Mouse (Mus musculus): ENCODE measurements around the gene Hist3h2a. TPM values are rescaled to one million over a fixed set of nuclear protein-coding genes. Genes with fewer than 3 reads are reported as not detected.

Hist3h2a gene
- total RNA-seq, 2 experiments from 2014 or later, result 10.5 to 11.3 TPM

DNA sequence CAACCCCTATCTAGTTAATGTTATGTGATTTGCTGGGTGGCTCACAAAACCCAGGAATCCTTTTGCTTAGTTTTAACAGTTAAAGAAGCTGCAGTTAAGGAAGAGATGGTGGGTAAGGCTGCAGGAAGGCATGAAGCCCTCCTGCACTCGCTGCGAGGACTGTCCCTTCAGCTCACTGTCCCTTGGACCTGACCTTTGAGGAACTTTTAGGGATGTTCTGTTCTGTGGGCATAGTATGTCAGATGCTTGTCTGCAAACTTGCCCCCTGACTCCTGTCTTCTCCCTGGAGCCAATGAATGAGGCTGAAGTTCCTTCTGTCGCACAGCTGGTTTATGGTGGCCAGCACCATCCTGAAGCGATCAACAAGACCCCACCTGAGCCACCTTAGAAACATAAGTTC, 34.7 kb downstream of the Hist3h2a start:
- DNase-seq, result no peak
- Histone ChIP-seq H3K27ac (no peak overlapping the region), H3K4me3 (no peak overlapping the region)
- no peak for TF ChIP-seq CTCF (IDR thresholded peaks at IDR 0.05)
- intact Hi-C loops (cut with DNase I), result no loop called here

- no peak for DNase-seq
- Histone ChIP-seq H3K4me3 (no peak overlapping the region), H3K27ac (no peak overlapping the region)
- intact Hi-C loops (cut with DNase I), result no loop called here
- TF ChIP-seq CTCF (IDR thresholded peaks at IDR 0.05), result no peak
Observed at GRCm38 (mm10) chr11:58990141-58990540, 35.7 kb downstream of the Hist3h2a start.

GRCm38 (mm10) chr11:58990794-58991193, 36.3 kb downstream of the Hist3h2a start:
- no peak for DNase-seq
- intact Hi-C loops (cut with DNase I), result no loop called here
- no peak overlapping the region for H3K27ac ChIP-seq

DNA sequence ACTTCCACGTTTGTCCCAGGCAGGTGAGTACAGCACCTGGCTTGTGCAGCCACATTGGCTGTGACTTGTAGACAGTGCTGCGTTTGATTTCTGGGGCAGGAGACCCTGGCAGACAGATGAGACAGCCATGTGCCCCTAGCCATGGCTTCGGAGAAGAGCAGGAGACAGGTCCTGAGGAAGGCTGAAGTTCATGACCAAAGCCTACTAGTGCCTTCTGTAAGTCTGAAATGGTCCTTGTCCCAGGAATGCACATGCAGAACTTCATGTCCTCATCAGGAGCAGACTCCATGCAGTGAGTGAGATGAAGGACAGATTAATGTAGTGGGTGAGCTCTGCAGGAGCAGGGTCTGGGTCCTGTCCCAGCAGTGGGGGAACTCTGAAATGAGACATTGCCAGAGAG, 37.4 kb downstream of the Hist3h2a start:
- DNase-seq, result no peak
- Histone ChIP-seq H3K27ac (no peak overlapping the region), H3K4me3 (no peak overlapping the region)
- intact Hi-C loops (cut with DNase I), result no loop called here
- TF ChIP-seq CTCF (IDR thresholded peaks at IDR 0.05), result no peak

More at GRCm38 (mm10) chr11:58990794-58991193, 36.3 kb downstream of the Hist3h2a start:
- no peak overlapping the region for H3K4me3 ChIP-seq
- no peak for TF ChIP-seq CTCF (IDR thresholded peaks at IDR 0.05)

GRCm38 (mm10) chr11:58993091-58993670, 38.7 kb downstream of the Hist3h2a start:
- intact Hi-C loops (cut with DNase I), result no loop called here
- DNase-seq, result no peak
- Histone ChIP-seq H3K4me3 (no peak overlapping the region), H3K27ac (no peak overlapping the region)
- TF ChIP-seq CTCF (IDR thresholded peaks at IDR 0.05), result no peak

- no peak for DNase-seq
- H3K27ac ChIP-seq, result no peak overlapping the region; the same call in 1 of the 2 replicates
Observed at GRCm38 (mm10) chr11:58994337-58994826, 39.9 kb downstream of the Hist3h2a start.

DNA sequence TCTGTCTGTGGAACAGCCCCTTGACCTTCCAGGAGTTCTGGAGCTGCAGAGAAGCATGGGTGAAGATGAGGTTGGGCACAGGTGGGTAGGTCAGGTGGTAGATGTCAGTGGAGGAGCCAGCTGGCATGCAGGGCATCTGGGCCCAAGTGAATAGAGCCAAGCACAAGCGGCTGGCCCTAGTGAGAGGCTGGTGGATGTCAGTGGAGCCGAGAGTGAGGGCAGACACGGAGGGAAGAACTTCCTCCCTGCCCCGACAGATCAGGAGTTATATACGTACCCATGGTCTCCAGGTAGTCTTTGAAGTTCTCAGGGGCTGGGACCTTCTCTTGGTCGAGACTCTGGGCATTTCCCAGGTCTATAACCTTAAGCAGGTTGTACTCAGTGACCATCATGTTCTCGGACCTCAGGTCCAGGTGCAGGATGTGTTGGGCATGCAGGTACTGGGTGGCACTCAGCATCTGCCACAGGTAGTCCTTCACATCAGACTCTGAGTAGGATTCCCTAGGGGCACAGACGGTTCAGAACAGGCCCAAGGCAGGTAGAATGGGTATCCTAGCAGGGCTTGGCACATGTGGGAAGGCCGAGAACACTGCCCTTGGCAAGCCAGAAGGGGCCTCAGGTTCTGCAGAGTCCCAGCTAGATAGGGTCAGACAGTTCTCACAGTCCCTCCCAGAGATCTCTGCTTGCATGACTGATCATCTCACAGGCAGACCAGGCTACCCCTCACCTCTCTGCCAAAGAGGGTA, 40.7 kb downstream of the Hist3h2a start:
- no peak for DNase-seq
- TF ChIP-seq CTCF (IDR thresholded peaks at IDR 0.05), result no peak
- intact Hi-C loops (cut with DNase I), result no loop called here
- H3K4me3 ChIP-seq, result no peak overlapping the region
- H3K27ac ChIP-seq, result no peak overlapping the region

More at GRCm38 (mm10) chr11:58994337-58994826, 39.9 kb downstream of the Hist3h2a start:
- intact Hi-C loops (cut with DNase I), result no loop called here
- TF ChIP-seq CTCF (IDR thresholded peaks at IDR 0.05), result 0 out of 2 replicates have a peak, but pooled peaks have one; percentile 10
- H3K4me3 ChIP-seq, result peak overlapping the region; percentile 53

- no peak for TF ChIP-seq CTCF (IDR thresholded peaks at IDR 0.05)
- no peak overlapping the region for H3K27ac ChIP-seq
- intact Hi-C loops (cut with DNase I), result no loop called here
- H3K4me3 ChIP-seq, result no peak overlapping the region
- no peak for DNase-seq
Observed at GRCm38 (mm10) chr11:58995807-58996370, 41.4 kb downstream of the Hist3h2a start.

DNA sequence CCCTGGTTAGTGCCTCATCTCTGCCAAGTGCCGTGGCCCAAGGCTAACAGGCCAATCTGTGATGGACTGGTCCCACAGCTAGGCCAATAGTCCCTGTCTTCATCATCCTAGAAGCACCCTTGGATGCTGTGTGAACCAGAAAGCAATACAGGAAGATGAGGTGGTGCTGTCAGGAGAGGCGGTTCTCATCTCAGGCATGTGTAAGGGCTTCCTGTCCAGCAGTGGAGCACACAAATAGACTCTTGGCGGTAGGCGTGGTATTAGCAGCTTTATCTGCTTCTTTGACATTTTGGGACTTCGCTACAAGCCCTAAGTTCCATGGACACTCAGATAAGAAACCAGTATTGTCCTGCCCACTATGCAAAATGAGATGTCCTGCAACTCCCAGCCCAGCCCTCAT, 43.1 kb downstream of the Hist3h2a start:
- intact Hi-C loops (cut with DNase I), result no loop called here
- DNase-seq, result no peak
- H3K4me3 ChIP-seq, result no peak overlapping the region
- no peak overlapping the region for H3K27ac ChIP-seq
- TF ChIP-seq CTCF (IDR thresholded peaks at IDR 0.05), result no peak

- peak overlapping the region; percentile 35 for H3K27ac ChIP-seq
- DNase-seq, result no peak
- intact Hi-C loops (cut with DNase I), result no loop called here
- no peak for TF ChIP-seq CTCF (IDR thresholded peaks at IDR 0.05)
- H3K4me3 ChIP-seq, result no peak overlapping the region
Observed at GRCm38 (mm10) chr11:58999158-58999557, 44.7 kb downstream of the Hist3h2a start.

- H3K27ac ChIP-seq, result no peak overlapping the region
- intact Hi-C loops (cut with DNase I), result no loop called here
- H3K4me3 ChIP-seq, result no peak overlapping the region
- no peak for TF ChIP-seq CTCF (IDR thresholded peaks at IDR 0.05)
- no peak for DNase-seq
Observed at GRCm38 (mm10) chr11:58999830-59000229, 45.3 kb downstream of the Hist3h2a start.

DNA sequence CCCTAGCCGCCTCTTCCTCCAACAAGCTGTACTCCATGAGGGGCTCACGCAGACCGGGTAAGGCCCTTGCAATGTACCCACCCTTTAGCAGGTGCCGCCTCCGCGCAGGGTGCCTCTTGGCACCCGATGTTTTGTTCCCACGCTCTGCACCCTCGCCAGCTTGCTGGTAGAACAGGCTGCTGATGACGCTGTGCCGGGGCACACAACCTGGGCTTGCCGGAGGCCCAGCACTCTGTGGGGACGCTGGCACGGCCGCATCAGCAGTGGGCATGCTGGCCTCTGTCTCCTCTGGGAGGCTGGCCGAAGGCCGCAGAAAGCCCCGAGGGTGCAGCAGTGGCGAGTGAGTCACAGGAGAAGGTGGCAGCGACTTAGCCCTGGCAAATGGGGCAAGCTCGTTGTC, 46.1 kb downstream of the Hist3h2a start:
- intact Hi-C loops (cut with DNase I), result no loop called here
- Histone ChIP-seq H3K27ac (no peak overlapping the region), H3K4me3 (no peak overlapping the region)
- no peak for TF ChIP-seq CTCF (IDR thresholded peaks at IDR 0.05)
- DNase-seq, result no peak

Measured in gastrocnemius, adult 2 months (tissue).